Mouse (Mus musculus): ENCODE results near the gene Rhcg.

The Rhcg gene

GRCm38 (mm10) chr7:79600122-79600521 lies 17.3 kb downstream of the Rhcg start:
- DNase-seq (ENCODE audit: low spot score) = no peak

GRCm38 (mm10) chr7:79594854-79595253 lies 22.6 kb downstream of the Rhcg start:
- DNase-seq (ENCODE audit: low spot score) = no peak

- DNase-seq (ENCODE audit: low spot score) = no peak
These were observed 25.4 kb downstream of the Rhcg start for GRCm38 (mm10) chr7:79591812-79592731.

GRCm38 (mm10) chr7:79590560-79591110 lies 26.8 kb downstream of the Rhcg start:
- DNase-seq (ENCODE audit: low spot score) = no peak

GRCm38 (mm10) chr7:79589763-79590559 lies 27.5 kb downstream of the Rhcg start:
- DNase-seq (ENCODE audit: low spot score) = no peak

- DNase-seq (ENCODE audit: low spot score) = no peak
These were observed 29.2 kb downstream of the Rhcg start for GRCm38 (mm10) chr7:79588284-79588683.

GRCm38 (mm10) chr7:79578851-79579241 lies 38.6 kb downstream of the Rhcg start:
- no peak for DNase-seq (ENCODE audit: low spot score)

- DNase-seq (ENCODE audit: low spot score) = no peak
These were observed 39.3 kb downstream of the Rhcg start for GRCm38 (mm10) chr7:79577931-79578850.

- DNase-seq (ENCODE audit: low spot score) = no peak
These were observed 40.2 kb downstream of the Rhcg start for GRCm38 (mm10) chr7:79577096-79577874.

GRCm38 (mm10) chr7:79576659-79577058 lies 40.8 kb downstream of the Rhcg start:
- no peak for DNase-seq (ENCODE audit: low spot score)

- no peak for DNase-seq (ENCODE audit: low spot score)
These were observed 45.2 kb downstream of the Rhcg start for GRCm38 (mm10) chr7:79572191-79572818.

GRCm38 (mm10) chr7:79568937-79569535 lies 48.4 kb downstream of the Rhcg start:
- DNase-seq (ENCODE audit: low spot score) = no peak

- DNase-seq (ENCODE audit: low spot score) = no peak
These were observed 49.2 kb downstream of the Rhcg start for GRCm38 (mm10) chr7:79568212-79568611.

GRCm38 (mm10) chr7:79563675-79564074 lies 53.8 kb downstream of the Rhcg start:
- no peak for DNase-seq (ENCODE audit: low spot score)

- no peak for DNase-seq (ENCODE audit: low spot score)
These were observed 55.1 kb downstream of the Rhcg start for GRCm38 (mm10) chr7:79562385-79562784.

- DNase-seq (ENCODE audit: low spot score) = no peak
These were observed 58.8 kb downstream of the Rhcg start for GRCm38 (mm10) chr7:79558698-79559097.

GRCm38 (mm10) chr7:79557728-79558221 lies 59.7 kb downstream of the Rhcg start:
- DNase-seq (ENCODE audit: low spot score) = no peak

GRCm38 (mm10) chr7:79555368-79556034 lies 62.0 kb downstream of the Rhcg start:
- no peak for DNase-seq (ENCODE audit: low spot score)

- DNase-seq (ENCODE audit: low spot score) = no peak
These were observed 64.8 kb downstream of the Rhcg start for GRCm38 (mm10) chr7:79552702-79553101.
